Mouse (Mus musculus): ENCODE measurements at regions not wholly inside any gene's neighbourhood (a gene's known extent, or its start where the extent isn't known, plus 50 kb on each side); places are given as distances from the start of the nearest gene placed in this dataset.

DNA sequence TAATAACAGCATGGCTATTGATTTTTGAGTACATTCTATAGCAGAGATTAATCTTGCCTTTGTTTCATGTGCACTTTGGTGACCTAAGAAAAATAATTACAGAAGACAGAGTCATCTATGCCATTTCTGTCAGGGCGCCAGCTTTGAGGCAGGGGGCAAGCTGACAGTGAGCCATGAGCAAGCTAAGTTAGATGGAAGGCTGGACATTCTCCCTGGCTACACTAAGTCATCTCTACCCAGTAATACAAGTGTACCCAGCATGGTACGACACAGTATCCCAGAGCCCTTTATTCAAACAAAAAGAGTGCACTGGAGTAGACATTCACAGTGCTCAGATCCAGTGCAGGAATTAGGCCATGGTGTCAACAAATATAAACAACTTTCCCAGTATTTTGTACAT is 549.6 kb upstream of the Lcorl start:
- Histone ChIP-seq H3K36me3 (no peaks in the 10 kb centered on the region), H3K4me1 (0 out of 2 replicates have a peak, but pooled peaks cover 3% of the 10 kb centered on the region), H3K27ac (no peak overlapping the region), H3K9me3 (no peaks in the 10 kb centered on the region), H3K9ac (no peak overlapping the region), H3K27me3 (no peaks in the 10 kb centered on the region), H3K4me2 (no peak overlapping the region), H3K4me3 (no peak overlapping the region)
- ATAC-seq (ENCODE audit: borderline replicate concordance, extremely low read depth, low FRiP score, low TSS enrichment), result no peak; the same call in 1 of the 2 replicates
- WGBS, result 47% methylated on average over 2 of the region's 2 CpGs

- ATAC-seq (ENCODE audit: borderline replicate concordance, extremely low read depth, low FRiP score, low TSS enrichment), result no peak
- H3K4me3 ChIP-seq, result no peak overlapping the region
- no peak overlapping the region for H3K27ac ChIP-seq
- no peaks in the 10 kb centered on the region for H3K36me3 ChIP-seq
- 28% methylated on average over 3 of the region's 3 CpGs for WGBS
- H3K9ac ChIP-seq, result no peak overlapping the region
- H3K27me3 ChIP-seq, result no peaks in the 10 kb centered on the region
- H3K4me2 ChIP-seq, result no peak overlapping the region
- no peaks in the 10 kb centered on the region for H3K9me3 ChIP-seq
- H3K4me1 ChIP-seq, result 0 out of 2 replicates have a peak, but pooled peaks cover 3% of the 10 kb centered on the region
Measured at GRCm38 (mm10) chr5:46406404-46406803, 549.0 kb upstream of the Lcorl start.

GRCm38 (mm10) chr5:46386591-46386990 is 529.2 kb upstream of the Lcorl start:
- ATAC-seq (ENCODE audit: borderline replicate concordance, extremely low read depth, low FRiP score, low TSS enrichment), result no peak
- no peak overlapping the region for H3K4me2 ChIP-seq
- H3K27me3 ChIP-seq, result no peaks in the 10 kb centered on the region
- no peaks in the 10 kb centered on the region for H3K36me3 ChIP-seq
- H3K4me1 ChIP-seq, result no peaks in the 10 kb centered on the region
- 66% methylated on average over 2 of the region's 2 CpGs for WGBS
- no peaks in the 10 kb centered on the region for H3K9me3 ChIP-seq
- no peak overlapping the region for H3K9ac ChIP-seq
- H3K27ac ChIP-seq, result no peak overlapping the region
- H3K4me3 ChIP-seq, result no peak overlapping the region

- Histone ChIP-seq H3K36me3 (no peaks in the 10 kb centered on the region), H3K27me3 (no peaks in the 10 kb centered on the region), H3K9me3 (no peaks in the 10 kb centered on the region), H3K4me1 (no peaks in the 10 kb centered on the region), H3K9ac (no peak overlapping the region), H3K4me2 (no peak overlapping the region), H3K27ac (no peak overlapping the region), H3K4me3 (no peak overlapping the region)
- WGBS, result 71% methylated on average over 1 of the region's 1 CpGs
- no peak for ATAC-seq (ENCODE audit: borderline replicate concordance, extremely low read depth, low FRiP score, low TSS enrichment)
Measured at GRCm38 (mm10) chr5:46367328-46367727, 509.9 kb upstream of the Lcorl start.

DNA sequence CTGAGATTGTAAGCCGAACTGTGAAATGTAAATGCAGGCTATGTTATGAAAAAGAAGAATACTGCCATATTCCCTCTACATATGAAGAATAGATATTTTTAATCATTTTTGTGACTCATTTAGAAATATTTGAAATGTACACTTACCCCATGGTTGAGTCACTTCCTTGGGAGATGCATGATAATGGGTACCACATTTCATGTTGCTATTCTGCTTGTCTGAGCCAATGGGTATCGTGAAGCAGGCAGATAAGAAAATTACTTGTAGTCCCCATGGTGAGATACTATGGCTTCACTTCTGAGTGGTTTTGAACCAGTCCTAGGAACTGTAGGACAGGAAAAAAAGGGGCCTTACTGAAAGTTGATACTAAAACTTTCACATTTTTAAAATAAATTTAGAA is 506.2 kb upstream of the Lcorl start:
- WGBS, result 87% methylated on average over 2 of the region's 2 CpGs
- Histone ChIP-seq H3K9ac (no peak overlapping the region), H3K4me2 (no peak overlapping the region), H3K4me1 (no peaks in the 10 kb centered on the region), H3K36me3 (no peaks in the 10 kb centered on the region), H3K9me3 (no peaks in the 10 kb centered on the region), H3K27ac (no peak overlapping the region), H3K27me3 (no peaks in the 10 kb centered on the region), H3K4me3 (no peak overlapping the region)
- no peak for ATAC-seq (ENCODE audit: borderline replicate concordance, extremely low read depth, low FRiP score, low TSS enrichment)

DNA sequence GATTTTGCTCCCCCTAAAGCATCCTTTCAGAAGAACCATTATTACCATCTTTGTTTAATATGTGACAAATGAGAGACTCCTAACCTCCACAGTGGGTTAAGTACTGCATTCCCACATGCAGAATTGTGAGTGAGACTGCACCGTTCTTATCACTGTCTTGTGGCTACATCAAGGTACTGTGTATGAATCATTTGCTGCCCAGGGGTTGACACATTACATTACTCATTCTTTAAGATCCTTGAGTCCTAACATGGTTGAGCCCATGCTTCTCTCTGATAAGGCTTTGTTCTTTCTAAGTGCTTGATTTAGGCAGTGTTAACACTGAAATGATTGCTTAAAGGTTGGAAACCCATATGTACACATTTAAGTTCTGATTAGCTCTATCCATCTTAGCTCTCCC is 504.2 kb upstream of the Lcorl start:
- 11% methylated on average over 1 of the region's 1 CpGs for WGBS
- no peak for ATAC-seq (ENCODE audit: borderline replicate concordance, extremely low read depth, low FRiP score, low TSS enrichment)
- no peak overlapping the region for H3K4me2 ChIP-seq

DNA sequence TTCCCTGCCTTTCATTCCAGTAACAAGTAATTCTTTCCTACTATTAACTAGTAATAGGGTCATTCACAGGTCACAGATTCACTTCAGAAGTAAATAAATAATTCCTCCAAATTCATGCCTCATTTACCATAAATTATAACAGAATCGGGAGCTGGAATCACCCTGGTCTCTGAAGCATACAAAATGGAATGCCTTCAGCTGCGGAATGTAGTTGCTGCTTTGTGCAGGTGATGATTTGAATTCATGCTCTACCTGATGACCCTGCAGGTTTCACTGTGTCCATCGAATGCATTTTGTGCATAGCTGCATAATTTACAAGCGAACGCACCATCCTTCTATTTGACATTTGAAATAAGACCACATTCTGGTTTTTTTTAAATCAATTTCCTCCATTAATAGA is 491.0 kb upstream of the Lcorl start:
- 76% methylated on average over 5 of the region's 5 CpGs for WGBS
- Histone ChIP-seq H3K4me3 (no peak overlapping the region), H3K9ac (no peak overlapping the region), H3K4me1 (no peaks in the 10 kb centered on the region), H3K27ac (no peak overlapping the region), H3K36me3 (no peaks in the 10 kb centered on the region), H3K4me2 (no peak overlapping the region), H3K9me3 (no peaks in the 10 kb centered on the region), H3K27me3 (no peaks in the 10 kb centered on the region)
- ATAC-seq (ENCODE audit: borderline replicate concordance, extremely low read depth, low FRiP score, low TSS enrichment), result no peak

More for the DNA sequence above, 504.2 kb upstream of the Lcorl start:
- no peak overlapping the region for H3K4me3 ChIP-seq
- no peaks in the 10 kb centered on the region for H3K9me3 ChIP-seq
- H3K36me3 ChIP-seq, result no peaks in the 10 kb centered on the region
- no peak overlapping the region for H3K9ac ChIP-seq
- H3K4me1 ChIP-seq, result no peaks in the 10 kb centered on the region
- no peak overlapping the region for H3K27ac ChIP-seq
- no peaks in the 10 kb centered on the region for H3K27me3 ChIP-seq

GRCm38 (mm10) chr5:46347368-46348083 is 490.1 kb upstream of the Lcorl start:
- H3K27me3 ChIP-seq, result no peaks in the 10 kb centered on the region
- H3K4me3 ChIP-seq, result no peak overlapping the region
- H3K4me2 ChIP-seq, result peak overlapping the region; percentile 24; the same call in 1 of the 2 replicates
- no peak overlapping the region for H3K27ac ChIP-seq
- 18% methylated on average over 16 of the region's 16 CpGs for WGBS
- no peak overlapping the region for H3K9ac ChIP-seq
- peak; percentile 39; the same call in 1 of the 2 replicates for ATAC-seq (ENCODE audit: borderline replicate concordance, extremely low read depth, low FRiP score, low TSS enrichment)
- H3K4me1 ChIP-seq, result no peaks in the 10 kb centered on the region
- no peaks in the 10 kb centered on the region for H3K9me3 ChIP-seq
- H3K36me3 ChIP-seq, result no peaks in the 10 kb centered on the region

- no peaks in the 10 kb centered on the region for H3K36me3 ChIP-seq
- 77% methylated on average over 2 of the region's 2 CpGs for WGBS
- H3K9ac ChIP-seq, result no peak overlapping the region
- no peak overlapping the region for H3K27ac ChIP-seq
- H3K4me2 ChIP-seq, result no peak overlapping the region
- H3K4me1 ChIP-seq, result no peaks in the 10 kb centered on the region
- H3K9me3 ChIP-seq, result no peaks in the 10 kb centered on the region
- no peak for ATAC-seq (ENCODE audit: borderline replicate concordance, extremely low read depth, low FRiP score, low TSS enrichment)
- no peak overlapping the region for H3K4me3 ChIP-seq
- H3K27me3 ChIP-seq, result no peaks in the 10 kb centered on the region
Measured at GRCm38 (mm10) chr5:46338461-46338860, 481.0 kb upstream of the Lcorl start.

DNA sequence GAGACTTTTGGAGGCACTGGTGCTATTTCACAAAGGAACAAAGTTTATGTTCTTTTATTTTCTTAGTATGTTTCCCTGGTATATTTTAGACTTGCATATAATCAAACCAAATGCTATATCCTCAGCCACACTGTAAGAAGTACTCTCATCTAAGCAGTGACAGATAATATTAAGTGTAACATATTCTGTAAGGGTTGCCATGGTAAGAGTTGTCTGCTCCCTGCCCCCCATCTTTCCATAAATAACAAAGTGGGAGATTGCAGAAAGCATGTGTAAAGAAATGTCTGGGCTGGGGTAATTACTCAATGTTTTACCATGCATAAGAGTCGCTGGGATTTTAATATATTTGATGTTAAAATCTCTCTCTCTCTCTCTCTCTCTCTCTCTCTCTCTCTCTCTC is 473.5 kb upstream of the Lcorl start:
- Histone ChIP-seq H3K36me3 (no peaks in the 10 kb centered on the region), H3K9me3 (no peaks in the 10 kb centered on the region), H3K9ac (no peak overlapping the region), H3K4me3 (no peak overlapping the region), H3K27ac (no peak overlapping the region), H3K4me1 (no peaks in the 10 kb centered on the region), H3K27me3 (no peaks in the 10 kb centered on the region), H3K4me2 (no peak overlapping the region)
- ATAC-seq (ENCODE audit: borderline replicate concordance, extremely low read depth, low FRiP score, low TSS enrichment), result no peak
- 26% methylated on average over 1 of the region's 1 CpGs for WGBS

All from lung, embryonic 15.5 days (tissue).